Mouse (Mus musculus): ENCODE results near the gene Galnt18. TPM values are rescaled to one million over a fixed set of nuclear protein-coding genes. Genes with fewer than 3 reads are reported as not detected.

Gene Galnt18
- total RNA-seq, 1 experiment: 0.89 TPM

DNA sequence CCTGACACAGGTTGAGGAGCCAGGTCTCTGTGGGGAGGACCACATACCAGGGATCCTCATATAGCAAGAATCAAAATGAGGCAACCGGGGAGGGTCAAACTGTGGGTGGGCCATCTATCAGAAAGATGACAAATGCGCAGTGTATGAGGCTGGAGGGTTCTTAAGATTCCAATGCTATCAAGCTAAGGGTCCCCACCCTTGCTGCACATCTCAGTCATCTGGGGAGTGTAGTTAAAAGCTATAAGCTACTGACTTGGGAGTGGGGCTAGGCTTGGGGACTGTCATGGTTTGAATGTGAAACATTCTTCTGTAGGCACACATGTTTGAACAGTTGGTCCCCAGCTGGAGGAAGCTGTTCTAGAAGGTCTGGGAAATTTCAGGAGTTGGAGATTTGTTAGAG, 288.2 kb downstream of the Galnt18 start:
- in situ Hi-C loops (cut with MboI; ENCODE audit: low sequenced_read_pairs in 2 of 2, unreplicated experiment in 2 of 2): no loop called here
- no peaks in the 10 kb centered on the region for H3K9me3 ChIP-seq (ENCODE audit: control insufficient read depth, insufficient read depth, low read depth, low read length)
- H3K36me3 ChIP-seq (ENCODE audit: control insufficient read depth, insufficient read depth, low read length, poor library complexity, severe bottlenecking): no peaks in the 10 kb centered on the region
- no peak for DNase-seq (ENCODE audit: low read depth, low spot score)
- no peak overlapping the region for H3K9ac ChIP-seq (ENCODE audit: insufficient read depth, low read depth, low read length, poor library complexity, severe bottlenecking)
- TF ChIP-seq MAFK (IDR thresholded peaks at IDR 0.05; ENCODE audit: insufficient read depth, low read depth, low read length): no peak
- no peak for TF ChIP-seq HCFC1 (IDR thresholded peaks at IDR 0.05; ENCODE audit: borderline replicate concordance, insufficient read depth, low read length)
- no peak for TF ChIP-seq CHD2 (IDR thresholded peaks at IDR 0.05; ENCODE audit: low read depth, low read length)
- TF ChIP-seq ZNF384 (IDR thresholded peaks at IDR 0.05; ENCODE audit: low read depth, low read length): no peak
- no peak for TF ChIP-seq ZC3H11A (IDR thresholded peaks at IDR 0.05; ENCODE audit: borderline replicate concordance, low read depth, low read length)
- no peak overlapping the region for H3K4me3 ChIP-seq (ENCODE audit: insufficient read depth in 1 of 2, low read depth in 1 of 2, low read length in 2 of 2, poor library complexity in 1 of 2, severe bottlenecking in 1 of 2)
- no peak overlapping the region for H3K27ac ChIP-seq (ENCODE audit: insufficient read depth, low read depth, low read length, poor library complexity, severe bottlenecking)
- no peaks in the 10 kb centered on the region for H3K4me1 ChIP-seq (ENCODE audit: control insufficient read depth in 2 of 2, insufficient read depth in 2 of 2, low read length in 2 of 2, poor library complexity in 1 of 2)

- no peaks in the 10 kb centered on the region for H3K4me1 ChIP-seq (ENCODE audit: control insufficient read depth in 2 of 2, insufficient read depth in 2 of 2, low read length in 2 of 2, poor library complexity in 1 of 2)
These were observed 292.9 kb downstream of the Galnt18 start for GRCm38 (mm10) chr7:111486811-111487333.

DNA sequence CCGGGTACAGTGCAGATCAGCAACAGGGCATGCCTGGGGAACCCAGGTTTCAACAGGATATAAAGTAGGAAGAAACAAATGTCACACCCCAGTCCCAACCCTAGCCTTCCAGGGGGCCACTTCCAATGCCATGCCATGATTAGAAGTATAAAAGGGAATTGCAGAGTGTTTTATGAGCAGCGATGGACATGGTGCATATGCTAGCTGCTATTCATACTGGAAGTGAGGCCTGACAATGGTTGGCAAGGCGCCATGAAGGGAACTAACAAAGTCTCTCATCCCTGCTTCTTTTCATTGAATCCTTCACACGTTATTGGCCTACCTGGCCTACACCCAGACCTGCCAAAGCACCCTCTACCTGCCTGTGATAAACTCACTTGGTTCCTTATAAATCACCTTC, 295.9 kb downstream of the Galnt18 start:
- no peak for TF ChIP-seq ZC3H11A (IDR thresholded peaks at IDR 0.05; ENCODE audit: borderline replicate concordance, low read depth, low read length)
- no peak for TF ChIP-seq ZNF384 (IDR thresholded peaks at IDR 0.05; ENCODE audit: low read depth, low read length)
- no peak for TF ChIP-seq MAFK (IDR thresholded peaks at IDR 0.05; ENCODE audit: insufficient read depth, low read depth, low read length)
- TF ChIP-seq CHD2 (IDR thresholded peaks at IDR 0.05; ENCODE audit: low read depth, low read length): no peak
- TF ChIP-seq HCFC1 (IDR thresholded peaks at IDR 0.05; ENCODE audit: borderline replicate concordance, insufficient read depth, low read length): no peak
- no peaks in the 10 kb centered on the region for H3K9me3 ChIP-seq (ENCODE audit: control insufficient read depth, insufficient read depth, low read depth, low read length)
- no peak for DNase-seq (ENCODE audit: low read depth, low spot score)
- in situ Hi-C loops (cut with MboI; ENCODE audit: low sequenced_read_pairs in 2 of 2, unreplicated experiment in 2 of 2): no loop called here
- H3K4me3 ChIP-seq (ENCODE audit: insufficient read depth in 1 of 2, low read depth in 1 of 2, low read length in 2 of 2, poor library complexity in 1 of 2, severe bottlenecking in 1 of 2): no peak overlapping the region
- H3K9ac ChIP-seq (ENCODE audit: insufficient read depth, low read depth, low read length, poor library complexity, severe bottlenecking): no peak overlapping the region
- no peaks in the 10 kb centered on the region for H3K36me3 ChIP-seq (ENCODE audit: control insufficient read depth, insufficient read depth, low read length, poor library complexity, severe bottlenecking)
- no peaks in the 10 kb centered on the region for H3K4me1 ChIP-seq (ENCODE audit: control insufficient read depth in 2 of 2, insufficient read depth in 2 of 2, low read length in 2 of 2, poor library complexity in 1 of 2)
- no peak overlapping the region for H3K27ac ChIP-seq (ENCODE audit: insufficient read depth, low read depth, low read length, poor library complexity, severe bottlenecking)

More at GRCm38 (mm10) chr7:111486811-111487333, 292.9 kb downstream of the Galnt18 start:
- Histone ChIP-seq H3K4me3 (ENCODE audit: insufficient read depth in 1 of 2, low read depth in 1 of 2, low read length in 2 of 2, poor library complexity in 1 of 2, severe bottlenecking in 1 of 2) (no peak overlapping the region), H3K9ac (ENCODE audit: insufficient read depth, low read depth, low read length, poor library complexity, severe bottlenecking) (no peak overlapping the region), H3K36me3 (ENCODE audit: control insufficient read depth, insufficient read depth, low read length, poor library complexity, severe bottlenecking) (no peaks in the 10 kb centered on the region), H3K27ac (ENCODE audit: insufficient read depth, low read depth, low read length, poor library complexity, severe bottlenecking) (no peak overlapping the region), H3K9me3 (ENCODE audit: control insufficient read depth, insufficient read depth, low read depth, low read length) (no peaks in the 10 kb centered on the region)
- no peak for DNase-seq (ENCODE audit: low read depth, low spot score)
- in situ Hi-C loops (cut with MboI; ENCODE audit: low sequenced_read_pairs in 2 of 2, unreplicated experiment in 2 of 2): no loop called here
- TF ChIP-seq ZNF384 (IDR thresholded peaks at IDR 0.05; ENCODE audit: low read depth, low read length): no peak
- no peak for TF ChIP-seq HCFC1 (IDR thresholded peaks at IDR 0.05; ENCODE audit: borderline replicate concordance, insufficient read depth, low read length)
- TF ChIP-seq MAFK (IDR thresholded peaks at IDR 0.05; ENCODE audit: insufficient read depth, low read depth, low read length): no peak
- no peak for TF ChIP-seq ZC3H11A (IDR thresholded peaks at IDR 0.05; ENCODE audit: borderline replicate concordance, low read depth, low read length)
- no peak for TF ChIP-seq CHD2 (IDR thresholded peaks at IDR 0.05; ENCODE audit: low read depth, low read length)

DNA sequence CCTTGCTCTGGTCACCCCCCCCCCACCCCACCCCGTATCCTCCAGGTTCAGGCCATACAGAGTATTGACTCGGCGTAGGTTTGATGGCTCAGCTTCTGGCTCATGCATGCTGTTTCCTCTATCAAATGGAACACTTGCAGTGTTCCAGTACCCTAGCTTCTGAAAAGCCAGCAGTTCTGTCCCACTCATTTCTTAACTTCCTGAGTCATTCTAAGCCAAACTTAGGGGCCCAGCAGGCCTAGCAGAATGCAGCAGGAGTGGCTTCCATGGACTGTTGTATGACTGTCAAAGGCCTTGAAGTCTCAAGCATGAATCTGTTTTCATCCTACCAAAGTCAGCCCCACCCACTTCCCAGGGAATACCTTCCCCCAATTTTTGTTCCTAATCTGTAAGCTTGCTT, 296.5 kb downstream of the Galnt18 start:
- Histone ChIP-seq H3K36me3 (ENCODE audit: control insufficient read depth, insufficient read depth, low read length, poor library complexity, severe bottlenecking) (no peaks in the 10 kb centered on the region), H3K9me3 (ENCODE audit: control insufficient read depth, insufficient read depth, low read depth, low read length) (no peaks in the 10 kb centered on the region), H3K27ac (ENCODE audit: insufficient read depth, low read depth, low read length, poor library complexity, severe bottlenecking) (no peak overlapping the region), H3K4me1 (ENCODE audit: control insufficient read depth in 2 of 2, insufficient read depth in 2 of 2, low read length in 2 of 2, poor library complexity in 1 of 2) (no peaks in the 10 kb centered on the region), H3K4me3 (ENCODE audit: insufficient read depth in 1 of 2, low read depth in 1 of 2, low read length in 2 of 2, poor library complexity in 1 of 2, severe bottlenecking in 1 of 2) (no peak overlapping the region), H3K9ac (ENCODE audit: insufficient read depth, low read depth, low read length, poor library complexity, severe bottlenecking) (no peak overlapping the region)
- in situ Hi-C loops (cut with MboI; ENCODE audit: low sequenced_read_pairs in 2 of 2, unreplicated experiment in 2 of 2): no loop called here
- TF ChIP-seq MAFK (IDR thresholded peaks at IDR 0.05; ENCODE audit: insufficient read depth, low read depth, low read length): no peak
- TF ChIP-seq CHD2 (IDR thresholded peaks at IDR 0.05; ENCODE audit: low read depth, low read length): no peak
- TF ChIP-seq HCFC1 (IDR thresholded peaks at IDR 0.05; ENCODE audit: borderline replicate concordance, insufficient read depth, low read length): no peak
- TF ChIP-seq ZC3H11A (IDR thresholded peaks at IDR 0.05; ENCODE audit: borderline replicate concordance, low read depth, low read length): no peak
- TF ChIP-seq ZNF384 (IDR thresholded peaks at IDR 0.05; ENCODE audit: low read depth, low read length): no peak
- DNase-seq (ENCODE audit: low read depth, low spot score): no peak

GRCm38 (mm10) chr7:111467715-111468114, 312.1 kb downstream of the Galnt18 start:
- Histone ChIP-seq H3K4me3 (ENCODE audit: insufficient read depth in 1 of 2, low read depth in 1 of 2, low read length in 2 of 2, poor library complexity in 1 of 2, severe bottlenecking in 1 of 2) (no peak overlapping the region), H3K9ac (ENCODE audit: insufficient read depth, low read depth, low read length, poor library complexity, severe bottlenecking) (no peak overlapping the region), H3K9me3 (ENCODE audit: control insufficient read depth, insufficient read depth, low read depth, low read length) (no peaks in the 10 kb centered on the region), H3K27ac (ENCODE audit: insufficient read depth, low read depth, low read length, poor library complexity, severe bottlenecking) (no peak overlapping the region), H3K4me1 (ENCODE audit: control insufficient read depth in 2 of 2, insufficient read depth in 2 of 2, low read length in 2 of 2, poor library complexity in 1 of 2) (no peaks in the 10 kb centered on the region), H3K36me3 (ENCODE audit: control insufficient read depth, insufficient read depth, low read length, poor library complexity, severe bottlenecking) (no peaks in the 10 kb centered on the region)
- in situ Hi-C loops (cut with MboI; ENCODE audit: low sequenced_read_pairs in 2 of 2, unreplicated experiment in 2 of 2): no loop called here
- no peak for DNase-seq (ENCODE audit: low read depth, low spot score)
- TF ChIP-seq CHD2 (IDR thresholded peaks at IDR 0.05; ENCODE audit: low read depth, low read length): no peak
- TF ChIP-seq HCFC1 (IDR thresholded peaks at IDR 0.05; ENCODE audit: borderline replicate concordance, insufficient read depth, low read length): no peak
- TF ChIP-seq MAFK (IDR thresholded peaks at IDR 0.05; ENCODE audit: insufficient read depth, low read depth, low read length): no peak
- TF ChIP-seq ZC3H11A (IDR thresholded peaks at IDR 0.05; ENCODE audit: borderline replicate concordance, low read depth, low read length): no peak
- no peak for TF ChIP-seq ZNF384 (IDR thresholded peaks at IDR 0.05; ENCODE audit: low read depth, low read length)

Data from ES-E14 (cell line).